Mouse (Mus musculus): ENCODE measurements around the gene Ptprn2. TPM values are rescaled to one million over a fixed set of nuclear protein-coding genes. Genes with fewer than 3 reads are reported as not detected.

Ptprn2 gene
- polyA plus RNA-seq, 1 experiment from 2014 or later: 14.9 TPM

DNA sequence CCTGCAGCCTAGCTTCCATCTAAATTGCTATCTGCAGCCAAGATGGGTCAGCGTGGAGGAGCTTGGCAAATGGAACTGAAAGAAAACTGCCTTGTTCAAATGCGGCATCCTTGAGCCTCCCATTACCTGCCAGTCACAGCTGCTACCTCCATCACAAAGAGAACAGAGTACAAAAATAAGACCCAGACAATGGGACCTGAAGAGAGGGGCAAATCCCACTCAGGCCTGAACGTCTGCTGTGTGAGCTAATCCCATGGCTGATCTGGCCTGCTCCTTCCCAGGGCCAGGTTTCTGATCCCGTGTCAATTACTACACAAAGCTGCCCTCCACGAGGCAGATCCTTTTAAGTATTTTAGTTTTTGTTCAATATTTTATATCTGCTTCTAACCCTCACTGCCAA lies 441.6 kb downstream of the Ptprn2 start:
- no peaks in the 10 kb centered on the region for H3K9me3 ChIP-seq
- no peaks in the 10 kb centered on the region for H3K36me3 ChIP-seq
- H3K4me3 ChIP-seq (replicated peaks): no peak overlapping the region
- no peaks in the 10 kb centered on the region; the same call in 1 of the 2 replicates for H3K27me3 ChIP-seq
- peaks cover 37% of the 10 kb centered on the region for H3K4me1 ChIP-seq (replicated peaks)
- no peak overlapping the region for H3K4me2 ChIP-seq (replicated peaks)
- H3K27ac ChIP-seq: peak overlapping the region; percentile 78
- WGBS: 6% methylated on average over 5 of the region's 5 CpGs
- peak; percentile 85 for ATAC-seq
- 0 out of 2 replicates have a peak overlapping the region, but pooled peaks have one; percentile 17 for H3K9ac ChIP-seq (replicated peaks)

GRCm38 (mm10) chr12:116927516-116927915 lies 442.0 kb downstream of the Ptprn2 start:
- 96% methylated on average over 1 of the region's 1 CpGs for WGBS

GRCm38 (mm10) chr12:116938158-116938854 lies 452.8 kb downstream of the Ptprn2 start:
- peak; percentile 94 for ATAC-seq
- no peaks in the 10 kb centered on the region for H3K36me3 ChIP-seq
- H3K27me3 ChIP-seq: no peaks in the 10 kb centered on the region
- WGBS: 5% methylated on average over 3 of the region's 3 CpGs
- H3K27ac ChIP-seq: peak overlapping the region; percentile 78
- H3K4me2 ChIP-seq (replicated peaks): no peak overlapping the region
- no peak overlapping the region for H3K9ac ChIP-seq (replicated peaks)
- H3K9me3 ChIP-seq: no peaks in the 10 kb centered on the region
- peaks cover 22% of the 10 kb centered on the region for H3K4me1 ChIP-seq (replicated peaks)
- no peak overlapping the region for H3K4me3 ChIP-seq (replicated peaks)

More at GRCm38 (mm10) chr12:116927516-116927915, 442.0 kb downstream of the Ptprn2 start:
- Histone ChIP-seq H3K4me3 (replicated peaks) (no peak overlapping the region), H3K36me3 (no peaks in the 10 kb centered on the region), H3K27ac (peak overlapping the region; percentile 78), H3K9ac (replicated peaks) (0 out of 2 replicates have a peak overlapping the region, but pooled peaks have one; percentile 17), H3K4me1 (replicated peaks) (peaks cover 37% of the 10 kb centered on the region), H3K4me2 (replicated peaks) (no peak overlapping the region), H3K9me3 (no peaks in the 10 kb centered on the region), H3K27me3 (no peaks in the 10 kb centered on the region; the same call in 1 of the 2 replicates)
- peak; percentile 61 for ATAC-seq

DNA sequence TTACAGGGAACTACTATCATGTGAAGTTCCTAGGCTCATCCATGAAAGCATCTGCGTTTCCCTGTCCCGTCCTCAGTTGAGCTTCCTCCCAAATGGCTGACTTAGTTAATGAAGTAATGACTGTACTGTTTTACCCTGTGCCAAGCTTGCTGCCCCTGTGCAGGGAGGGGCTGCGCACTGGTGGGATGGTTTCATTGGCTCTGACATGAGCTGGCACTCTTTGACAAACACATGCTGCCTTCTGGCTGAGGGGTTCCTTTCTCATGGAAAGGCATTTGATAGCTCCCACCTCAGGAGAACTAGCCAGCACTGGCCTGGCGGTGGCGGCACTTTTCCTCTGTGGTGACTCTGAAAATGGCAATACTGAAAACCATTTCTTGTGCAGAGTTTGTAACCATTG lies 458.4 kb downstream of the Ptprn2 start:
- Histone ChIP-seq H3K4me1 (replicated peaks) (peaks cover 12% of the 10 kb centered on the region), H3K4me2 (replicated peaks) (no peak overlapping the region), H3K9me3 (no peaks in the 10 kb centered on the region), H3K9ac (replicated peaks) (no peak overlapping the region), H3K36me3 (no peaks in the 10 kb centered on the region), H3K27me3 (no peaks in the 10 kb centered on the region), H3K4me3 (replicated peaks) (no peak overlapping the region), H3K27ac (no peak overlapping the region)
- WGBS: 90% methylated on average over 5 of the region's 5 CpGs
- no peak for ATAC-seq

DNA sequence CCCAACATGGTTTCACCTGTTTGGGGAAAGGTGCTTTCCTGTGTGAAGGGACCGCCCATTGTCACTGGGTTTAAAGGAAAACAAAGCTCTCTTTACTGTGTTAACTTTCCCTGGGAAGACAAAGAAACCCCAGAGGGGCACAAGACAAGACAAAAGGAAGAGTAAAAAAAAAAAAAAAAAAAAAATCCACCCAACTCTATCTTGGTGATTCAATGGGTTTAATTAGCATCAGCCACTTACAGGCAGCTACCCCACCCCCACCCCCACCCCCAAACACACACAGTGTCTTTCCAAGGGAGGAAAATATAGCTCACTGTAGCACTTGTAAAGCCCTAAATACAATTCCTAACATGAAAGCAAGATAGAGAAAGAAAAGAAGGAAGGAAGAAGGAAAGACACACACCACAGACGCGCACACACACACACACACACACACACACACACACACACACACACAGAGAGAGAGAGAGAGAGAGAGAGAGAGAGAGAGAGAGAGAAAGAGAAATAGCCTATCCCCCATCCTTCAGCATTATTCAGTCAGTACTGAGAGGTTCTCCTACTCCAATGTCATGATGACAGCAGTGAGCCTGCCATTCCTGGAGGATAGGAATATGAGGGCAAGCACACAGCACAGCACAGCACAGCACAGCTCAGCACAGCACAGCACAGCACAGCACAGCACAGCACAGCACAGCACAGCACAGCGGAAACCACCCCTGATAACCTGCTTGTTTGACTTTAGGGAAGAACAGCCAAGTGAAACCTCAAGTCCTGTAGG lies 462.8 kb downstream of the Ptprn2 start:
- WGBS: 70% methylated on average over 4 of the region's 4 CpGs
- no peak for ATAC-seq

GRCm38 (mm10) chr12:116949726-116950125 lies 464.2 kb downstream of the Ptprn2 start:
- Histone ChIP-seq H3K27me3 (no peaks in the 10 kb centered on the region), H3K9me3 (no peaks in the 10 kb centered on the region), H3K4me3 (replicated peaks) (no peak overlapping the region), H3K36me3 (no peaks in the 10 kb centered on the region), H3K4me1 (replicated peaks) (peaks cover 16% of the 10 kb centered on the region), H3K9ac (replicated peaks) (no peak overlapping the region), H3K27ac (no peak overlapping the region), H3K4me2 (replicated peaks) (no peak overlapping the region)
- no peak for ATAC-seq
- WGBS: 89% methylated on average over 3 of the region's 3 CpGs

More for the DNA sequence above, 462.8 kb downstream of the Ptprn2 start:
- Histone ChIP-seq H3K27ac (no peak overlapping the region), H3K4me2 (replicated peaks) (no peak overlapping the region), H3K4me3 (replicated peaks) (no peak overlapping the region), H3K9me3 (no peaks in the 10 kb centered on the region), H3K4me1 (replicated peaks) (peaks cover 16% of the 10 kb centered on the region), H3K27me3 (no peaks in the 10 kb centered on the region), H3K9ac (replicated peaks) (no peak overlapping the region), H3K36me3 (no peaks in the 10 kb centered on the region)

- H3K9ac ChIP-seq (replicated peaks): no peak overlapping the region
- no peaks in the 10 kb centered on the region for H3K9me3 ChIP-seq
- WGBS: 59% methylated on average over 13 of the region's 13 CpGs
- peak overlapping the region; percentile 49 for H3K27ac ChIP-seq
- H3K4me1 ChIP-seq (replicated peaks): peaks cover 16% of the 10 kb centered on the region
- no peak overlapping the region for H3K4me3 ChIP-seq (replicated peaks)
- ATAC-seq: peak; percentile 76
- no peaks in the 10 kb centered on the region for H3K27me3 ChIP-seq
- H3K4me2 ChIP-seq (replicated peaks): no peak overlapping the region
- H3K36me3 ChIP-seq: no peaks in the 10 kb centered on the region
Measured at GRCm38 (mm10) chr12:116952452-116953205, 467.1 kb downstream of the Ptprn2 start.

GRCm38 (mm10) chr12:116959164-116959563 lies 473.6 kb downstream of the Ptprn2 start:
- H3K36me3 ChIP-seq: no peaks in the 10 kb centered on the region
- no peak overlapping the region for H3K9ac ChIP-seq (replicated peaks)
- H3K4me1 ChIP-seq (replicated peaks): peaks cover 20% of the 10 kb centered on the region
- H3K27me3 ChIP-seq: no peaks in the 10 kb centered on the region
- peak overlapping the region; percentile 61 for H3K27ac ChIP-seq
- ATAC-seq: peak; percentile 78
- H3K9me3 ChIP-seq: no peaks in the 10 kb centered on the region
- H3K4me2 ChIP-seq (replicated peaks): no peak overlapping the region
- H3K4me3 ChIP-seq (replicated peaks): no peak overlapping the region
- 65% methylated on average over 2 of the region's 2 CpGs for WGBS

DNA sequence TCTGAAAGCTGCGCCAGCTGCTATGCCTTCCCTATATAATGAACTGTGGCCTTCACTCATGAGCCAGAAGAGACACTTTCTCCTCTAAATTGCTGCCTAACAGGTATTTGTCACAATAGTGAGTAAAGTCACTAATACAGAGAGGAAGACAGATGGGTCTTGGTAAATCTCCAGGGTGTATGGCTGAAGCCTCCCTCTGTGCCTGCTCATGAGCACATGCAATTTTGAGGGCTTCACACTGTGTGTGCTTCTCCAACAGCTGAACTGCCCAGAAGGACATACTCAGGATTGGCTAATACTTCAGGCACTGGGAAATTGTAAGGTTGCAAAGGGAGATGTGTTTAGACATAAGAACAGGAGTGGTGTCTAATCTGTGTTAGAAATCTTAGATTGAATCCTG lies 478.4 kb downstream of the Ptprn2 start:
- 95% methylated on average over 1 of the region's 1 CpGs for WGBS
- Histone ChIP-seq H3K9ac (replicated peaks) (no peak overlapping the region), H3K27me3 (no peaks in the 10 kb centered on the region), H3K4me3 (replicated peaks) (no peak overlapping the region), H3K4me1 (replicated peaks) (peaks cover 32% of the 10 kb centered on the region), H3K4me2 (replicated peaks) (no peak overlapping the region), H3K36me3 (no peaks in the 10 kb centered on the region), H3K9me3 (no peaks in the 10 kb centered on the region), H3K27ac (no peak overlapping the region)
- no peak for ATAC-seq

- no peak overlapping the region for H3K4me3 ChIP-seq (replicated peaks)
- 49% methylated on average over 8 of the region's 8 CpGs for WGBS
- H3K4me1 ChIP-seq (replicated peaks): peaks cover 36% of the 10 kb centered on the region
- peak overlapping the region; percentile 81 for H3K27ac ChIP-seq
- H3K36me3 ChIP-seq: no peaks in the 10 kb centered on the region
- no peaks in the 10 kb centered on the region for H3K27me3 ChIP-seq
- no peak overlapping the region for H3K9ac ChIP-seq (replicated peaks)
- ATAC-seq: peak; percentile 88
- no peaks in the 10 kb centered on the region for H3K9me3 ChIP-seq
- H3K4me2 ChIP-seq (replicated peaks): no peak overlapping the region
Measured at GRCm38 (mm10) chr12:116968215-116968939, 482.9 kb downstream of the Ptprn2 start.

- 84% methylated on average over 5 of the region's 5 CpGs for WGBS
- H3K9ac ChIP-seq (replicated peaks): no peak overlapping the region
- ATAC-seq: no peak
- no peak overlapping the region for H3K27ac ChIP-seq
- H3K36me3 ChIP-seq: no peaks in the 10 kb centered on the region
- peaks cover 2% of the 10 kb centered on the region; the same call in 1 of the 2 replicates for H3K4me1 ChIP-seq (replicated peaks)
- H3K9me3 ChIP-seq: no peaks in the 10 kb centered on the region
- no peaks in the 10 kb centered on the region for H3K27me3 ChIP-seq
- no peak overlapping the region for H3K4me3 ChIP-seq (replicated peaks)
- no peak overlapping the region for H3K4me2 ChIP-seq (replicated peaks)
Measured at GRCm38 (mm10) chr12:116975547-116975946, 490.0 kb downstream of the Ptprn2 start.

All from midbrain, embryonic 13.5 days (tissue).